Mouse (Mus musculus) cerebral cortex, adult 2 months (tissue): ENCODE results near the gene Wfdc6a.

Experiments used
- WGBS: fragments of 180-500 bp; shearing (Covaris S2); methylation state at CpG from one replicate; pipeline ENCODE4 v1.1.7; 2018; 5-methylcytosine and 5-hydroxymethylcytosine counted together

Wfdc6a gene

DNA sequence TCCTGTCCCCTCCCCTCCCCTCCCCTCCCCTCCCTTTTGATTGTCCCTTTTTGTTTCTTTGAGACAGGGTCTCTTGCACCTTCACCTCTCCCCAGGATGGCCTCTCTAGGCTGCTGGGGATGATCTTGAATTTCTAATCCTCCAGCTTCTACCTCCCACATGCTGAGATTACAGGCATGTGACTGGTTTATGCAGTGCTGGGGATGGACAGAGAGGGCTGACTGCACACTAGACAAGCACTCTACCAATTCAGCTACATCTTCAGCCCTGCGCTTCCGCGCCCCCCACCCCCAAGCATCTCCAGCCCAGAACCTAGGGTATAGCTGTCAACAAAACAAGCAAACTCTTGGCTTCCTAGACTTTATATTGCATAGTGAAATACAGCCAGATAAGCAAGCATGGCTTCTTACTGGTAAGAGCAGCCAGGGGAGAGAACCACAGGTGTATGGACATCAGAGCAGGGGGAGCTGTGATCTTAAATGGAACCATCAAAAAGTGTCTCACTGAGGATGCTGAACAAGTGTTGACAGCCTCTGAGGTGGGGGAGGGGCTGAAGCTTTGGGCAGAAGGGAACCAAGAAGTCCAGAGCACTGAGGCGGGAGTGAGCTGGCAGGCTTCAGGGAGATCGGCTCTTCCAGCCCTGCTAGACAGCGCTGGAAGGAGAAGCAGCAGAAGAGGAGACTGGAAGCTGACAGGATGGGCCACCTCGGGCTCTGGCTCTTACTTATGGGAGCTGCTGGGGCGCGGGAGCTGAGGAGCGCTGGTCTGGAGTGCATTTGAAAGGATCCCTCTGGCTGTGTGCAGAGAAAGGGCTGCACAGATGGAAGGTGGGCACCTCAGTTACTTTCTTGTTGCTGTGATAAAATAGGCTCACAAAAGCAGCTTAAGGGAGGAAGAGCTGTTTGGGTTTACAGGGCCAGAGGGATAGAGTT, 35.0 kb downstream of the Wfdc6a start:
- 15% methylated on average over 10 of the region's 10 CpGs for WGBS

- 39% methylated on average over 4 of the region's 4 CpGs for WGBS
These were observed 35.9 kb downstream of the Wfdc6a start for GRCm38 (mm10) chr2:164549338-164549737.

- WGBS, result 61% methylated on average over 5 of the region's 5 CpGs
These were observed 40.7 kb downstream of the Wfdc6a start for GRCm38 (mm10) chr2:164544454-164545097.

- WGBS, result 77% methylated on average over 2 of the region's 2 CpGs
These were observed 41.5 kb downstream of the Wfdc6a start for GRCm38 (mm10) chr2:164543745-164544144.

- 83% methylated on average over 7 of the region's 7 CpGs for WGBS
These were observed 42.6 kb downstream of the Wfdc6a start for GRCm38 (mm10) chr2:164542598-164542997.

DNA sequence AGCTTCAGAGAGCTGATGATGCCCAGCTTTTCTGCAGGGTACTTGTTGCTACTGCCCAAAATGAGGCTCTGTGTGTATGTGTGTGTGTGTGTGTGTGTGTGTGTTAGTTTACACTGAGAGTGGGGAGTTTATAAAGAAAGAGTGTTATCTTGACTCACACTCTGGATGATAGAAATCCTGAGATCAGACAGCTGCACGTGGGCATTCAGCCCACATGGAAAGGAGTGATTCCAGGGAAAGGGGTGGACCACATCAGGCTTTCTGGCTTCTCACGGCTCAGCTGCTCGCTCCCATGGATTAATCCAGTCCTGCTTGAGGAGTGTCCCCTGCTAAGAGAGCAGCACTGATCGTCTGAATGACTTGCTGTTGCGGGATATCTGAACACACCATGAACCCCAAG, 43.1 kb downstream of the Wfdc6a start:
- 58% methylated on average over 5 of the region's 5 CpGs for WGBS

DNA sequence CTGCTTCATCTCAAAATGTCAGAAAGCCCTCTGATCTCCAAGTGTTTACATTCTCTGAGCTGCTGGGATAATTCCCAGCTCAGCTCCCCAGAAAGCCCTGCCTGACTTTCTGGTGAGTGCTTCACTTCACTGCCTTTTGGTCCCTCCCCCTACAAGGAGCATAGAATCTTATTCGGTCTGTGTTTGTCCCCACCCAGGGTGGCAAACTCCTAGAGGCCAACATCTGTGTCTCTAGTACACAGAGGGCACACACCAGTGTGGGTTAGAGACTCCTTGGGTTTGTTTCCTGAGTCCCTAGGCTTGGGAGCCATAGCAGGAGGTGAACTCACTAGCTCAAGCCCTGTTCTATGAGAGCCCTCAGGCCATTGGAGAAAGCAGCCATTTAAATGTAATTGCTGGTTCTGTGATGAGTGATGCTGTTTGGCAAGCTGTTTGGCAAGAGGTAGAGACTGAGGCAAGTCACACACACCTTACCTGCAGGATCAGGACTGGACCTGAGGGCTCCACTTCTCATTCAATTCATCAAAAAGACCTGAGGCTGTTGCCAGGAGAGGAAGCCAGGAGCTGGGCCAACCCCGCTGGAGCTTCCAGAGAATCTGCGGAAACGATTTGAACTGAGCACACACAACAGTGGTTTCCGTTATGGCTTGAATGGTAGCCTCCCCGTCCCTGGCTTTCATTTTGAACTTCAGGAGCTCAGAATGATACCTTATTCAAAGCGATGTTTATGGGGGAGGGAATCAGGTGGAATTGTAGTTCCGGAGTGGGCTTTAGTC, 44.4 kb downstream of the Wfdc6a start:
- 36% methylated on average over 8 of the region's 8 CpGs for WGBS

GRCm38 (mm10) chr2:164537003-164537402, 48.2 kb downstream of the Wfdc6a start:
- WGBS, result 77% methylated on average over 4 of the region's 4 CpGs

- 84% methylated on average over 10 of the region's 10 CpGs for WGBS
These were observed 50.9 kb downstream of the Wfdc6a start for GRCm38 (mm10) chr2:164534315-164534714.

- WGBS, result 2% methylated on average over 3 of the region's 3 CpGs
These were observed 54.1 kb downstream of the Wfdc6a start for GRCm38 (mm10) chr2:164531169-164531568.
